Mouse (Mus musculus) urinary bladder, adult 2 months (tissue): ENCODE data around the gene Rnf222. TPM values are rescaled to one million over a fixed set of nuclear protein-coding genes. Genes with fewer than 3 reads are reported as not detected.

Source experiments
- DNase-seq: peaks from one replicate; pipeline ENCODE4 v3.0.0; 2022; ENCODE audit warnings: low spot score
- polyA plus RNA-seq: library from polyadenylated mRNA; depleted of rRNA; stranded (reverse); fragments of >200 nt; gene quantifications from 2 replicates; pipeline ENCODE4 v1.2.3, GENCODE M21; 2012; rRNA removed

Gene Rnf222
- 0.01 TPM in 1 of 2 replicates, not detected in the other for polyA plus RNA-seq

- no peak for DNase-seq
Measured at GRCm38 (mm10) chr11:68888253-68888652, at the start of gene Rnf222. Rnf222 (plus strand) TSS chr11:68888553.

GRCm38 (mm10) chr11:68839606-68840005 is 48.7 kb upstream of the Rnf222 start:
- DNase-seq, result no peak

GRCm38 (mm10) chr11:68850862-68851261 is 37.5 kb upstream of the Rnf222 start:
- DNase-seq, result no peak

GRCm38 (mm10) chr11:68851644-68852485 is 36.5 kb upstream of the Rnf222 start:
- DNase-seq, result no peak

- DNase-seq, result peak; percentile 84
Measured at GRCm38 (mm10) chr11:68852486-68852901, 35.9 kb upstream of the Rnf222 start.

GRCm38 (mm10) chr11:68852932-68853409 is 35.4 kb upstream of the Rnf222 start:
- peak; percentile 99 for DNase-seq

- no peak for DNase-seq
Measured at GRCm38 (mm10) chr11:68853611-68854401, 34.5 kb upstream of the Rnf222 start.

GRCm38 (mm10) chr11:68854621-68855020 is 33.7 kb upstream of the Rnf222 start:
- DNase-seq, result no peak

- no peak for DNase-seq
Measured at GRCm38 (mm10) chr11:68857329-68857728, 31.0 kb upstream of the Rnf222 start.

GRCm38 (mm10) chr11:68859943-68860593 is 28.3 kb upstream of the Rnf222 start:
- DNase-seq, result no peak

- no peak for DNase-seq
Measured at GRCm38 (mm10) chr11:68862260-68862659, 26.1 kb upstream of the Rnf222 start.

GRCm38 (mm10) chr11:68863631-68864091 is 24.7 kb upstream of the Rnf222 start:
- DNase-seq, result no peak

GRCm38 (mm10) chr11:68864544-68865189 is 23.7 kb upstream of the Rnf222 start:
- DNase-seq, result no peak

GRCm38 (mm10) chr11:68871277-68871676 is 17.1 kb upstream of the Rnf222 start:
- DNase-seq, result no peak

GRCm38 (mm10) chr11:68871748-68872147 is 16.6 kb upstream of the Rnf222 start, which contains the start of gene Ndel1:
Ndel1 (minus strand) TSS chr11:68871858.
- DNase-seq, result no peak

- DNase-seq, result no peak
Measured at GRCm38 (mm10) chr11:68874841-68875240, 13.5 kb upstream of the Rnf222 start.

- DNase-seq, result no peak
Measured at GRCm38 (mm10) chr11:68878811-68879210, 9.5 kb upstream of the Rnf222 start.

- no peak for DNase-seq
Measured at GRCm38 (mm10) chr11:68882107-68882506, 6.2 kb upstream of the Rnf222 start.

GRCm38 (mm10) chr11:68883843-68884242 is 4.5 kb upstream of the Rnf222 start:
- DNase-seq, result no peak

- DNase-seq, result no peak
Measured at GRCm38 (mm10) chr11:68884368-68884767, 4.0 kb upstream of the Rnf222 start.

GRCm38 (mm10) chr11:68886091-68886490 is 2.3 kb upstream of the Rnf222 start:
- DNase-seq, result no peak
